Mouse (Mus musculus) brain, embryonic 18.5 days (tissue): ENCODE results near the gene Aldh1a3.

Source experiments
- DNase-seq: peaks from one replicate; pipeline ENCODE4 v3.0.0-alpha.2; 2012; ENCODE audit warnings: low read depth, low spot score

The Aldh1a3 gene

GRCm38 (mm10) chr7:66369934-66370445 is 57.3 kb downstream of the Aldh1a3 start:
- DNase-seq: no peak

DNA sequence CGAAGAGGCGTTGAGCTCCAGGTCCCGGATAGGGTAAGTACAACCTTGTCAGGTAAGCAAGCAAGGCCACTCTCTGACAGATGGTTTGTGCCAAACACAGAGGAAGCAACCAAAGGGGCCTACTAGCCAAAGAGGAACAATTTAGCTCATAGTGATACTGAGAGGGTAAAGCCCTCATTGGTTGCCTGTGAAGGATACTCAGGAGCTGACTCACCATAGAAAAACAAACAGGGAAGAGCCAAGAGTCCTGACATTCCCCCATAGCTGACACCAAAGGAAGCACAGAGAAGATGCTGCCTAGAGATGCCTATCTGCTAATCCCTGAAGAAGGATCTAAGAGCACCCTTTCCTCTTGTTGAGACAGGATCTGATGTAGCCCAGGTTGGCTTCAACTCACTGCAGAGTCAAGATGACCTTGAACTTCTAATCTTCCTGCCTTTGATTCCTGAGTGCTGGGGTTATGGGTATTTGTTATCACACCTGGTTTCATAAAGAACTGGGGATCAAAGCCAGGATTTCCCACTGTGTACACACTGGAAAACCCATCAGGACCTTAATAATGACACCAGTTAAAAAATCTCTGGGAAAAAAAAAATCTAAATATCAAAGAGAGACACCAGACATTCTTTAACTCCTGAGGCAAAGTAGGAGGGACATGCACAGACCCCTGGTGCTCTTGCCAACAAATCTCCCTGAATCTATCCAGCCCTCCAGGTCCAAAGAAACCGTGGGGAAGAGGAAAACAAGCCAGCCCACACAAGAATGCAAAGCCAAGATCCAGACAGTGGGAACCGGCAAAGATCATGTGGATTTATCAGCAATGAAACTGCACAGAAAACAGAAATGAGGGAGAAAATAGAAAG is 58.0 kb downstream of the Aldh1a3 start:
- no peak for DNase-seq

GRCm38 (mm10) chr7:66365904-66366303 is 61.4 kb downstream of the Aldh1a3 start, which contains the start of gene Gm10974:
TSS of gene Gm10974 (plus strand) at chr7:66365905.
- no peak for DNase-seq

- DNase-seq: no peak
These were observed 61.9 kb downstream of the Aldh1a3 start for GRCm38 (mm10) chr7:66365411-66365810.

GRCm38 (mm10) chr7:66364491-66364890 is 62.8 kb downstream of the Aldh1a3 start:
- no peak for DNase-seq

- no peak for DNase-seq
These were observed 68.3 kb downstream of the Aldh1a3 start for GRCm38 (mm10) chr7:66359044-66359443.

DNA sequence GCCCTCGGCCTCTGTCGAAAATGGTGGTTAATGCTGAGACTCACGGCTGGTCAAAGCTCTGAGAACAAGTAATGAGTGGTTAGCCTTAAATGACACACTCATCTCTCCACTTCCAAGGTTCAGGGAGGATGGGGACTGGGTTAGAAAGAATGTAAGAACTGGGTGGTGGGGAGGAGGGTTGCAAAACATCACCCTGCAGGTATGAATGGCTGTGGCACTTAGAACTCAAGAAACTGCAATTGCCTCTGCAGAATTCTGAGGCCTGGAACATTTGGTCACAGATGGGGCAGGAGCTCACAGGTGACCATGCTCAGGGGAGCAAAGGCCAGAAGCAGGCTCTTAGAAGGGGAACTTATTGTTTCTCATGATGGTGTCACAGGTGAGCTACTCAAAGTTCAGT is 68.9 kb downstream of the Aldh1a3 start:
- no peak for DNase-seq

DNA sequence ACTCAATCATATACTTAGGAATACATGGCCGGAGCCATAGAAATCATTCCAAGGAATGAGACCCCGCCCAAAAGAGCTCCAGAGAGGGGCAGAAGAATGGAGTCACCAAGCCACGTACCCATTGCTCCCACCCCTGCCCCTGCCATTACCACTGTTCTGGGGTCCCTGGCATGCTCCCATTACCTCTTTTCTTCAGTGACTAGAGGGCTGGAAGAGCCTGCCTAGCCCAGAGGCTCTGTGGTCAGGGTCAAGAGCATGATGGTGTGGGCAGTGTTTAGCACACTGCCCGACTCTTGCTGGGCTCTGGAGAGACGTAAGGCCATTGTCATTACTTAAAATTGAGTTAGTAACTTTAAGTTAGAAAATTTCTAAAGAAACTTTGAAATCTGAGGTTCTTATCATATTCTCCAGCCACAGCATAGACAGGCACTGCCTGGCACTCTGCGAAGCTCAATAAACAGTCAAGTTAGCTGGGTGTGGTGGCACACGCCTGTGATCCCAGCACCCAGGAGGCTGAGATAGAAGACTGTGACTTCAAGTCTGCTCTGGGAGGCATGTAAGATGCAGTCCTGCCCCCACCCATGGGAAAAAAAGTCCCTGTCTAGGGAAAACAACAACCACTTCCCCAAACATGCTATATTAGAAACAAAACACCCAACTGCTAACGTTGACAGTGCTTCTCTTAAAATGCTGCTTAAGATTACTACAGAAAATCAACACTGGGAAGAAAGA is 71.4 kb downstream of the Aldh1a3 start:
- DNase-seq: no peak

DNA sequence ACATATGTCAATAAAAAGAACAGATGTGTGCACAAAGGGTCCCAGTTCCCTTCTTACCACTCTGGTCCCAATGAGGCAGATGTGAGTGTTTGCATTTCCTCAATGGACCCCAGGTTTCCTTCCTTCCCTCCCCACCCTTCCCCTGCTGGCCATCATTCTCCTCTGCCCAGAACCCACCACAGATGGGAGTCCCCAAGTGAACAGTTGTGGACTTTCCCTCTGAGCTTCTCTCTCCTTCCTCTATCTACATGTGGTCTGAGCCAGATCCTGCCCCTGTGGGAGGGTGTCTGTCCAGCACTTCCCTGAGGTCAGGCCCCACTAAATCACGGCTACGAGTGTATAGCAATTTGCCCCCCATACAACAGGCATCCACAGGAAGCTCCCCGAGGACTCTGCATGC is 72.4 kb downstream of the Aldh1a3 start:
- DNase-seq: no peak

GRCm38 (mm10) chr7:66351074-66351473 is 76.2 kb downstream of the Aldh1a3 start:
- no peak for DNase-seq

DNA sequence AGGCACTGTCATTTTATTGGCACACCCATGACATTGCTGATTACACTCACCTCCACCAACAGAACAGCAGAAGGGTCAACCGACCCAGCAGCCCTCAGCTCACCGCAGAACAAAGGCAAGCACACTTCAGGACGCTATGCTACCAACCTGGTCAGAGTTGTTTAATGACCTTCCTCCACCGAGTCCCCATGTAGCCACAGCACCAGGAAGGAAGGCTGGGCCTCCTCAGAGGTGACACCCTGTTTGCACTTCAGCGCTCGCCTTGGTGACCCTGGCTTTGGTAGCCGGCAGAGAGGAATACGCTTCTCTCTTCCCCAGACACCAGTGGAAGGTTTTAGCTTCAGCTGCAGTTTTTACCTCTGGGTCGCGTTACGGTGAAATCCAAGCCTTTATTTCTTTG is 77.6 kb downstream of the Aldh1a3 start:
- no peak for DNase-seq

- no peak for DNase-seq
These were observed 78.7 kb downstream of the Aldh1a3 start for GRCm38 (mm10) chr7:66348588-66348987.

DNA sequence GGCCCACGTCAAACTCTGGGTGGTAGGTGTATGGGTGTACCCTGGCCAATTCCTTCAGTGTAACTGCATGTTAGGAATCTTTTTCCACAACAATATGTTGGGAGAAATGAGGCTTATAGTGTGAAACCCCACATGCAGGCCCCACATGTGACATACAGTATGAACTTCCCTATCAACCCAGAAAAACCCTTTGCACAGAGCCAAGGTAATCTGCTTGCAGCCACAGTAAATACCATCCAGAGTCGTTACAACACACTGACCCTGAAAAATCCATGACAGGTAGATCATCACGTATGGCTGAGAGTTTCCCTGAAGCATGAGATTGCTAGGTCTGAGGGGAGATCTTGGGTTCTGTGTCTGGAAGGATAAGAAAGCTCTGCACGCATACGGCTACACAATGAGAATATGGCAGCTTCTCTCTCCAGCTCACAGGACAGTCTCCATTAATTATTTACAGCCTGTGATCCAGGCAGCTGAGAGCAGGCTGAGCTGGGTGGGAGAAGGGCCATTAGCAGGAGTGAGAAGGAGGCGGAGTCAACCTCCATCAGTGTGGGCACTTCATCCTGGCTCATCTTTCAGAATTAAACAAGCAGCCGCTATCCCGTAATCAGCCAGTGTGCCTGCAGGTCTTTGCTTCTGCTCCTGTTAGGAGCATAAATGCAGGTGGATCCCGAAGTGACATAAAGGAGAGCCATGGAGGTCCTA is 80.2 kb downstream of the Aldh1a3 start:
- DNase-seq: no peak

- DNase-seq: no peak
These were observed 84.0 kb downstream of the Aldh1a3 start for GRCm38 (mm10) chr7:66343307-66343706.

DNA sequence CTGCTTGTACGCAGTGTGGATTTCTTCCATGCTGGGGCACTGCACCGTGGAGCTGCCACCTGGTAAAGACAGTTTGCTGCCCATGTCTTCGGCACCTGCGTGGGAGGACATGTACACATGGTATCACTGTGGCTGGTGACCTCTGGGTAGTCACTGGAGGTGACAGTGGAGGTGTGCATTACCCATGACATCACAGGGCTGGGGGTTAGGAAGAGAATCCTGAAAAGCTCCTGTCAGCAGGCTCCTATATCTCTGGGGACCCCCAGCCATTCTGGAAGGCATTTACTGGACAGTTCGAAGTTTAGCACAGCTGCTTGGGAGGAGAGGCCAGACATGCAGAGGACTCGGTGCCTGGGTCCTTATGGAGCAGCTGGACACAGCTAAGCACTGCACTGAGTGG is 84.5 kb downstream of the Aldh1a3 start:
- no peak for DNase-seq

DNA sequence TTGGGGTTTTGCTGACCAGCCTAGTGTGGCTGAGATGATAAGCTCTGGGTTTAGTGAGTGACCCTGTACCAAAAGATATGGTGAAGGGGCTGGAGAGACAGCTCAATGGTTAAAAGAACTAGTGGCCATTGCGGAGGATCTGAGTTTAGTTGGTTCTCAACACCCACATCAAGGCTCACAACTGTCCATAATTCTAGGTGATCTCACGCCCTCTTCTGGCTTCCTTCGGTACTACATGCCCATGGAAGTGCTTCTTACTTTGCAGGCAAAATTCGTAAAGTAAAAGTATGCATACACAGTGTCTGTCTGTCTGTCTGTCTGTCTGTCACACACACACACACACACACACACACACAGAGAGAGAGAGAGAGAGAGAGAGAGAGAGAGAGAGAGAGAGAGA is 85.0 kb downstream of the Aldh1a3 start:
- DNase-seq: no peak
